Mouse (Mus musculus) myocyte (in vitro differentiated cells): ENCODE results near the gene Iqsec2. TPM values are rescaled to one million over a fixed set of nuclear protein-coding genes. Genes with fewer than 3 reads are reported as not detected.

Experiments
- H3K27me3 ChIP-seq: one replicate; pipeline ENCODE4 v1.6.1; 2011; ENCODE audit not compliant: control insufficient read depth, insufficient read depth, insufficient read length
- H3K36me3 ChIP-seq: one replicate; pipeline ENCODE4 v1.6.1; 2011; ENCODE audit not compliant: control insufficient read depth, insufficient read depth
- H3K4me2 ChIP-seq: one replicate; pipeline ENCODE4 v1.6.1; 2011; ENCODE audit warnings: low read depth, control low read depth
- H3K4me3 ChIP-seq: one replicate; pipeline ENCODE4 v1.5.1; 2011; ENCODE audit warnings: mild to moderate bottlenecking, control low read depth, moderate library complexity
- H3K79me2 ChIP-seq: one replicate; pipeline ENCODE4 v1.6.1; 2011; ENCODE audit not compliant: control insufficient read depth, insufficient read depth
- H3ac ChIP-seq: one replicate; pipeline ENCODE4 v1.6.1; 2011; ENCODE audit not compliant: control insufficient read depth, insufficient read length
- CEBPB ChIP-seq: IDR thresholded peaks from 2 replicates; pipeline ENCODE4 v1.6.1; 2011; ENCODE audit warnings: mild to moderate bottlenecking, moderate library complexity; ENCODE audit not compliant: poor library complexity, insufficient read depth, severe bottlenecking
- E2F4 ChIP-seq: IDR thresholded peaks from one replicate; pipeline ENCODE4 v1.6.1; 2011; ENCODE audit warnings: mild to moderate bottlenecking, control low read depth, moderate library complexity; ENCODE audit not compliant: insufficient read depth
- MAX ChIP-seq: IDR thresholded peaks from one replicate; pipeline ENCODE4 v1.6.1; 2011; ENCODE audit warnings: low read depth, mild to moderate bottlenecking, control low read depth
- MYOD1 ChIP-seq, 3 experiments: IDR thresholded peaks; one replicate each; pipeline ENCODE4 v1.6.1; 2011; ENCODE audit warnings: control low read depth in 2 of 3, low read depth in 2 of 3, mild to moderate bottlenecking in 2 of 3, moderate library complexity in 1 of 3; ENCODE audit not compliant: insufficient read length in 2 of 3, control insufficient read depth in 1 of 3
- MYOG ChIP-seq, 3 experiments: IDR thresholded peaks; one replicate each; pipeline ENCODE4 v1.6.1; 2011; ENCODE audit warnings: control low read depth in 2 of 3, low read depth in 2 of 3, mild to moderate bottlenecking in 2 of 3; ENCODE audit not compliant: insufficient read length in 2 of 3, control insufficient read depth in 1 of 3, insufficient read depth in 1 of 3
- POLR2A ChIP-seq: IDR thresholded peaks from one replicate; pipeline ENCODE4 v1.6.1; 2011; ENCODE audit warnings: low read depth, mild to moderate bottlenecking, control low read depth, moderate library complexity; ENCODE audit not compliant: insufficient read length
- POLR2AphosphoS2 ChIP-seq: IDR thresholded peaks from one replicate; pipeline ENCODE4 v1.6.1; 2011; ENCODE audit warnings: low read depth, control low read depth; ENCODE audit not compliant: insufficient read length
- REST ChIP-seq: IDR thresholded peaks from one replicate; pipeline ENCODE4 v1.6.1; 2011; ENCODE audit warnings: mild to moderate bottlenecking, control low read depth, moderate library complexity; ENCODE audit not compliant: insufficient read depth, insufficient read length
- SRF ChIP-seq: IDR thresholded peaks from one replicate; pipeline ENCODE4 v1.6.1; 2011; ENCODE audit warnings: low read depth; ENCODE audit not compliant: control insufficient read depth, insufficient read length
- TCF12 ChIP-seq: IDR thresholded peaks from one replicate; pipeline ENCODE4 v1.6.1; 2011; ENCODE audit warnings: mild to moderate bottlenecking, control low read depth; ENCODE audit not compliant: poor library complexity, insufficient read depth, severe bottlenecking
- TCF3 ChIP-seq: IDR thresholded peaks from one replicate; pipeline ENCODE4 v1.6.1; 2011; ENCODE audit warnings: low read depth, control low read depth; ENCODE audit not compliant: insufficient read length
- USF1 ChIP-seq: IDR thresholded peaks from one replicate; pipeline ENCODE4 v1.6.1; 2011; ENCODE audit warnings: low read depth, mild to moderate bottlenecking, control low read depth, moderate library complexity
- polyA plus RNA-seq: library from polyadenylated mRNA; unstranded; fragments of >200 nt; fragmentation: generic; extraction: Trizol; gene quantifications from one replicate; pipeline ENCODE4 v1.2.1, GENCODE M21; 2012; ENCODE audit warnings: missing spikeins

Iqsec2 gene
- polyA plus RNA-seq, 1 experiment, result 11.2 TPM

- Histone ChIP-seq H3K36me3 (no peaks in the 10 kb centered on the region), H3K79me2 (no peaks in the 10 kb centered on the region), H3ac (no peak overlapping the region), H3K27me3 (no peaks in the 10 kb centered on the region), H3K4me2 (no peak overlapping the region), H3K4me3 (no peak overlapping the region)
- no peak for TF ChIP-seq POLR2A
- no peak for TF ChIP-seq USF1
- no peak for TF ChIP-seq POLR2AphosphoS2
- TF ChIP-seq CEBPB, result no peak
- TF ChIP-seq TCF12, result no peak
- TF ChIP-seq E2F4, result no peak
- no peak for TF ChIP-seq MYOD1 (IDR thresholded peaks at IDR 0.05; ENCODE audit: control insufficient read depth in 1 of 3, insufficient read length in 2 of 3, low read depth in 2 of 3)
- no peak for TF ChIP-seq REST
- TF ChIP-seq MYOG (IDR thresholded peaks at IDR 0.05; ENCODE audit: control insufficient read depth in 1 of 3, insufficient read depth in 1 of 3, insufficient read length in 2 of 3, low read depth in 2 of 3), result no peak
- no peak for TF ChIP-seq SRF
- TF ChIP-seq MAX, result no peak
- no peak for TF ChIP-seq TCF3
These were observed 14.2 kb downstream of the Iqsec2 start for GRCm38 (mm10) chrX:152158294-152158693.

GRCm38 (mm10) chrX:152161404-152161803 is 17.3 kb downstream of the Iqsec2 start:
- Histone ChIP-seq H3K4me3 (no peak overlapping the region), H3K36me3 (no peaks in the 10 kb centered on the region), H3K27me3 (no peaks in the 10 kb centered on the region), H3K4me2 (no peak overlapping the region), H3ac (no peak overlapping the region), H3K79me2 (no peaks in the 10 kb centered on the region)
- TF ChIP-seq POLR2A (no peak), TCF12 (no peak), TCF3 (no peak), SRF (no peak), MYOG (IDR thresholded peaks at IDR 0.05; ENCODE audit: control insufficient read depth in 1 of 3, insufficient read depth in 1 of 3, insufficient read length in 2 of 3, low read depth in 2 of 3) (no peak), CEBPB (no peak), E2F4 (no peak), USF1 (no peak)

DNA sequence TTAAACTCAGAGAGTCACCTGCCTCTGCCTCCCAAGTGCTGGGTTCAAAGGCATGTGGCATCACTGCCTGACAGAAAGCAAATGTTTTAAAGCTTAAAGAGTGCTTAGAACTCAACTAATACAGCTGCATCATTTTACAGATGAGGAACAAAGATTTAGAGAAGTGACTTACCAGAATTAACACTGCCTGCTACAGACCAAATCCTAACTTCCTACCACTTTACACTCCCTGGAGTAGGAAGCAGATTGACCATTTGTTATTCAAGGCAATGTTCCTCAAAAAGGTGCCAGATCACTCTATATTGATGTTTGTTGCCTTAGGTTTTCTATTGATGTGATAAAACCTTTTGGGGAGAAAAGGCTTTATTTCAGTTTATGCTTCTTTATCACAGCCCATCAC is 20.0 kb downstream of the Iqsec2 start:
- no peak overlapping the region for H3K4me2 ChIP-seq
- no peak overlapping the region for H3K4me3 ChIP-seq
- TF ChIP-seq SRF (no peak), MAX (no peak), TCF12 (no peak), MYOG (IDR thresholded peaks at IDR 0.05; ENCODE audit: control insufficient read depth in 1 of 3, insufficient read depth in 1 of 3, insufficient read length in 2 of 3, low read depth in 2 of 3) (no peak), REST (no peak), POLR2A (no peak), TCF3 (no peak)
- no peak overlapping the region for H3ac ChIP-seq
- H3K79me2 ChIP-seq, result no peaks in the 10 kb centered on the region
- H3K36me3 ChIP-seq, result no peaks in the 10 kb centered on the region
- H3K27me3 ChIP-seq, result no peaks in the 10 kb centered on the region

- no peaks in the 10 kb centered on the region for H3K36me3 ChIP-seq
- TF ChIP-seq TCF3, result no peak
- no peak for TF ChIP-seq SRF
- TF ChIP-seq POLR2AphosphoS2, result no peak
- no peak for TF ChIP-seq USF1
- TF ChIP-seq MYOD1 (IDR thresholded peaks at IDR 0.05; ENCODE audit: control insufficient read depth in 1 of 3, insufficient read length in 2 of 3, low read depth in 2 of 3), result no peak
- H3K4me2 ChIP-seq, result no peak overlapping the region
- H3ac ChIP-seq, result no peak overlapping the region
- no peaks in the 10 kb centered on the region for H3K79me2 ChIP-seq
- H3K27me3 ChIP-seq, result no peaks in the 10 kb centered on the region
- no peak overlapping the region for H3K4me3 ChIP-seq
These were observed 22.1 kb downstream of the Iqsec2 start for GRCm38 (mm10) chrX:152166161-152166560.

DNA sequence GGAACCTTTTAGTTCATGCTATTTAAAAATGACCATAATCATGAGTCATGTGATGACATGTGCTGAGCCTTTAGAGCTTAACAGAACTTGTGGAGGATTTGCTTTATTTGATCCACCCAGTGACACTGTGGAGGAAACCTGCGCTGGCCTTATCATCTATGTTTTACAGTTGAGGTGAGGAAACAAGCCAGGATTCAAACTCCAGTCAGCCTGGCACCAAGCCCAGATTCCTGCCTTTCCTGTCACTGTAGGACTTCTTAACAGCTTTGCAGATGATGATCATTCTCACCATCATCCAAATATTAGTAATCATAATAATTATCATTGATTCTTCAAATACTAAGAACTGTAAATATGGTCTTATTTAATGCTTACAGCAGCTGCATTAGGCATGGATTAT is 24.5 kb downstream of the Iqsec2 start:
- Histone ChIP-seq H3K36me3 (no peaks in the 10 kb centered on the region), H3ac (no peak overlapping the region), H3K4me3 (no peak overlapping the region), H3K79me2 (no peaks in the 10 kb centered on the region), H3K27me3 (no peaks in the 10 kb centered on the region), H3K4me2 (no peak overlapping the region)
- TF ChIP-seq CEBPB (no peak), MYOD1 (IDR thresholded peaks at IDR 0.05; ENCODE audit: control insufficient read depth in 1 of 3, insufficient read length in 2 of 3, low read depth in 2 of 3) (no peak), POLR2A (no peak), SRF (no peak), TCF12 (no peak), TCF3 (no peak), E2F4 (no peak), REST (no peak), MAX (no peak), POLR2AphosphoS2 (no peak), USF1 (no peak), MYOG (IDR thresholded peaks at IDR 0.05; ENCODE audit: control insufficient read depth in 1 of 3, insufficient read depth in 1 of 3, insufficient read length in 2 of 3, low read depth in 2 of 3) (no peak)
